Mouse (Mus musculus) left cerebral cortex, postnatal 4 days (tissue): ENCODE results near the gene Rnft1. TPM values are rescaled to one million over a fixed set of nuclear protein-coding genes. Genes with fewer than 3 reads are reported as not detected.
A peak's percentile ranks its signal among the peaks of the same experiment; 100 is the strongest.
"Not testable (repeated sequence)": the region's sequence is repeated elsewhere in the genome, so short reads cannot be mapped to it uniquely, and the experiment has no call there.

Experiments
- DNase-seq: peaks from one replicate; pipeline ENCODE4 v3.0.0-alpha.2; 2022
- intact Hi-C: fragments of 180-260 bp; cut with DNase I; formaldehyde crosslinking; loops from one replicate; pipeline ENCODE4 v1.15.1; 2025
- total RNA-seq, 2 experiments: library from RNA; stranded (reverse); gene quantifications; 2 replicates each; pipeline ENCODE4 v1.2.3; 2021

Gene Rnft1
- total RNA-seq, 2 experiments from 2014 or later, result 17.2 to 21.6 TPM

GRCm38 (mm10) chr11:86516620-86517019, 32.2 kb downstream of the Rnft1 start:
- intact Hi-C loops, result no loop called here
- no peak for DNase-seq

- no peak for DNase-seq
- intact Hi-C loops, result no loop called here
Measured at GRCm38 (mm10) chr11:86517229-86517628, 32.8 kb downstream of the Rnft1 start.

GRCm38 (mm10) chr11:86519751-86520150, 35.3 kb downstream of the Rnft1 start:
- no peak for DNase-seq
- intact Hi-C loops, result no loop called here

GRCm38 (mm10) chr11:86527528-86527927, 43.1 kb downstream of the Rnft1 start:
- intact Hi-C loops, result no loop called here
- DNase-seq, result no peak

- intact Hi-C loops, result no loop called here
- DNase-seq, result no peak
Measured at GRCm38 (mm10) chr11:86532834-86533233, 48.4 kb downstream of the Rnft1 start.

- not testable (repeated sequence) for DNase-seq
Measured at GRCm38 (mm10) chr11:86533302-86533701, 48.8 kb downstream of the Rnft1 start.

GRCm38 (mm10) chr11:86534201-86534910, 49.9 kb downstream of the Rnft1 start:
- DNase-seq, result no peak
- intact Hi-C loops, result no loop called here

More at GRCm38 (mm10) chr11:86533302-86533701, 48.8 kb downstream of the Rnft1 start:
- intact Hi-C loops, result not testable (repeated sequence)

DNA sequence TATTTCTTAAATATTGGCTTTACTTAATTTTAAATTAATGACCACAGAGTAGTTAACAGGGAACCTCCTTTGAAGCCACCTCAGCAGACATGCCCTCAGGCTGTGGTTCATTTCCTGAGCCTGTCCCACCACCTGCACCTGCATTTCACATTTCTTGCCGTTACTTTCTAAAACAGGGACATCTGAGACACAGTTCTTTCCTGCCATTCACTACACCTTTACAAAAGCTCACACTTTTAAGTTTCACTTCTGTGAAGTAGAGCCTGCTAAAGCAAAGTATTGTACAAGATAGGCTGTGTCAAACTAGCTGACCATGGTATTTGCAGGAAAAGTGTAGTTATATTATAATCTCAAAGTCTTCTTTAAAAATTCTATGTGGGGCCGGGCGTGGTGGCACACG, 54.3 kb downstream of the Rnft1 start:
- DNase-seq, result no peak
- intact Hi-C loops, result no loop called here

DNA sequence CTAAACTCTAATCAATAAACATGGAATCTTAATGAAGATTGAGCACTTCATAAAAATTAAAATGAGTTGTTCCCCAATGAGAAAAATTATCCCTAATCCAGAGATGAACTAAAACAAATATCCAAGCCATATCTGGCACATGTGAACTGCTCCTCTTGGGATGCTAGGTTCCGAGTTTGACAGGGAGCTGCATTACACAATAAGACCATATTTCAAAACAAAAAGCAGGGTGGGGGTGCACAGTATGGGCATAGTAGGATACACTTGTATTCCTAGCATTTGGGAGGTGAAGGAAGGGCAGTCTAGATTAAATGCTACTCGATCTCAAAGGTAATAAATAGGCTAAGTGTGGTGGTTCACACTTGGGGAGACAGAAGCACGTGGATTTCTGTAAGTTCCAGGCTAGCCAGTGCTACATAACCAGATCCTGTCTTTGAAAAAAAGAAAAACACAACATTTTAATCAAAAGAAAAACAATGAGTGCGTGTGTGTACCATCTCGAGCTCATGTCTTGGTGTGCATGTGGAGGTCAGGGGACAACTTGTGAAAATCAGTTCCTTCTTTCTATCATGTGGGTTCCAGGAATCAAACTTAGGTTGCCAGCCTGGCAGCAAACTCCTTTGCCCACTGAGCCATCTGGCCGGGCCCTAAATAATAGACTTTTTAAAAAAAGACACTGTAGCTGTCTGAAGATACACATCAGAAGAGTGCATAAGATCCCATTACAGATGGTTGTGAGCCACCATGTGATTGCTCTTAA, 55.4 kb downstream of the Rnft1 start:
- intact Hi-C loops, result no loop called here

DNA sequence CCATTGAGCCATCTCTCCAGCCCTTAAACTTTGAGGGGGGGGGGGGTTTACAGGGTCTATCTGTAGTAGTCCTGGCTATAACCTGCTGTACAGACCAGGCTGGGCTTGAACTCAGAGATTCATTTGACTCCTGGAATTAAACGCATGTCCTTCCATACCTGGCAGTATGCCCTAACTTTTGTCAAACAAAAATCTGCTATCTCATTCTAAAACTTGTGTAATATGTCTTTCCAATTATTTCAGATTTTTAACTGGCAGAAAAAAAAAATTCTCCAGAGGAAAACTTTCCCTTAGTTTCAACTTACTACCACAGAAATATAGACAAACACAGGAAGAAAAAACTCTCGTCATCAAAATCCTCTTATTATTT, 56.0 kb downstream of the Rnft1 start:
- intact Hi-C loops, result no loop called here
- no peak for DNase-seq

More for the DNA sequence above, 55.4 kb downstream of the Rnft1 start:
- DNase-seq, result no peak

GRCm38 (mm10) chr11:86542851-86543250, 58.4 kb downstream of the Rnft1 start:
- no peak for DNase-seq
- intact Hi-C loops, result no loop called here

GRCm38 (mm10) chr11:86543960-86544638, 59.6 kb downstream of the Rnft1 start:
- intact Hi-C loops, result no loop called here
- DNase-seq, result no peak

GRCm38 (mm10) chr11:86544639-86545299, 60.3 kb downstream of the Rnft1 start, which contains the start of the genes Rps6kb1 and Tubd1:
Gene Rps6kb1, minus strand, starts transcription at chr11:86544805.
Gene Tubd1, plus strand, starts transcription at chr11:86544991.
- intact Hi-C loops, result no loop called here

GRCm38 (mm10) chr11:86545556-86545955, 61.1 kb downstream of the Rnft1 start:
- no peak for DNase-seq
- intact Hi-C loops, result no loop called here

More at GRCm38 (mm10) chr11:86544639-86545299, 60.3 kb downstream of the Rnft1 start, which contains the start of the genes Rps6kb1 and Tubd1:
- peak; percentile 100 for DNase-seq

DNA sequence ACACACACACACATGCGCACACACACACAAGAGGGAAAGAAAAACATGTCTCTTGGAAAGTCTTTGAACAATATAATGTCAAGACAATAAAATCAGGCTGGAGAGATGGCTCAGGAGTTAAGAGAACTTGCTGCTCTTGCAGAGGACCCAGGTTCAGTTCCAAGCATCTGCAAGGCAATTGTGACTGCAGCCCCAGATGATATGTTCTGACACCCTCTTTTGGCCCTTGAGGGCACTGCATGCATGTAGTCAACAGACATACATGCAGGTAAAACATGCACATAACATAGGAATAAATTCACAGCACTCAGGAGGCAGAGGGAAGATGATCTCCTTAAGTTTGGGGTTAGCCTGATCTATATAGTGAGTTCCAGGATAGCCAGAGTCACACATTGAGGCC, 63.0 kb downstream of the Rnft1 start:
- no peak for DNase-seq
- intact Hi-C loops, result no loop called here

Other genes starting within 250 kb of the Rnft1 start
- 10 to 100 TPM; 33.7 to 35.6 TPM for gene Ints2, start 227.1 kb upstream of the Rnft1 start, total RNA-seq
- gene Med13, start 127.1 kb upstream of the Rnft1 start, total RNA-seq, result 10 to 100 TPM; 74.7 to 87.4 TPM
- 10 to 100 TPM; 45.5 to 48.7 TPM for gene Rps6kb1, start 60.1 kb downstream of the Rnft1 start, total RNA-seq
- gene Tubd1, start 60.3 kb downstream of the Rnft1 start, total RNA-seq, result 1 to 10 TPM; 5.0 to 5.8 TPM
- gene Vmp1, start 199.2 kb downstream of the Rnft1 start, total RNA-seq, result 100 to 1,000 TPM; 103 to 113 TPM
- 10 to 100 TPM; 15.1 to 18.5 TPM for gene Ptrh2, start 199.3 kb downstream of the Rnft1 start, total RNA-seq